Mouse (Mus musculus): ENCODE data around the gene Krt78. TPM values are rescaled to one million over a fixed set of nuclear protein-coding genes. Genes with fewer than 3 reads are reported as not detected.

Gene Krt78
- 0.01 TPM in 1 of 2 replicates, not detected in the other for polyA plus RNA-seq (2012; rRNA removed)

GRCm38 (mm10) chr15:101954187-101954586 is at the start of gene Krt78:
Gene Krt78, minus strand, starts transcription at chr15:101954287.

DNA sequence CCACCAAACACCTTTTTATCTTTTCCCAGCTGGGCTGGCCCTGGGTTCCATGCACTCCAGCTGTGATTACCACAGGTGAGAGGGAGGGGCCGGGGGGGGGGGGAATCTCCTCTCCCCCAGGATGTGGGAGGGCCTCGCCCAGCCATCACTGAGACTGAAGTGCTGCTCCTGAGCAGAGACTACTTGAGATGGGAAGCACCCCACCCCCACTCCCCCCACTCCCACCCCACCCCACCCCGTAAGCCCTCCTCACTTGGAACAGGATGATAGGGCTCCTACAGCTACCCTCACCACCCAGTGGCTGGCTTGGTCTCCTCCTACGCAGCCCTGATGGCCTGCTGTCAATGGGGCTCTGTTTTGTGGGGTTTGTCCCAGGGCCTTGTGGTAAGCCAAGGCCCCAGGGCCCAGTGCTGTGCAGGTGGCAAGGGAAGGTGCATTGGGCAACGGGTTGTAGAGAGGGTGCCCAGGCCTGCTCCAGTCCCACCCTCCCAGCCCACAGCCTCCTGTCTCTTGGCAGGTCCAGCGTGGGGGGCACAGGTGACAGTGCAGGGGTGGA is 13.7 kb downstream of the Krt78 start, which contains the start of gene Krt79:
Gene Krt79, minus strand, starts transcription at position 51 of the 556 bp plus-strand sequence.

DNA sequence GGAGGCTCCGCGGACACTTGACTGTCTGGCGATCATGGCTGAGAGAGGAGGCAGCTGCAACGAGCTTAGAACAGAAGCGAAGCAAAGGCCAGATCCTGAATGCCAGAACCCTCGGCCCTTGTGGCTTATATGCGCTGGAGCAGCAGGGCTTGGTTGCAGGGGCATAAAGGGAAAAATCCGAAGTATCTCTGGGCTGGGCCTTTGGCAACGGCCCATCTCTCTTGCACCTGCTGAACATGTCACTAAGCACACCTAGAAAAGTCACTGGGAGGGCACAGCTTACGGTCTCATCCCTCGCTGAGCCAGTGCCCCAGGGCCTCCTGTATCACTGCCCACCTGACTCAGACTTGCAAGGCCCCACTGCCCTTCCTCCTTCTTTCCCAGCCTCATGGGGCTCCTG is 29.5 kb downstream of the Krt78 start, which contains the start of gene Krt4:
Gene Krt4, minus strand, starts transcription at position 101 of the 400 bp plus-strand sequence.

Other genes with a start within 250 kb of the Krt78 start
- gene Krt5, start 241.4 kb downstream of the Krt78 start, polyA plus RNA-seq (2012; rRNA removed) = not detected in 2 replicates
- not detected in 2 replicates for gene Krt71, start 211.2 kb downstream of the Krt78 start, polyA plus RNA-seq (2012; rRNA removed)
- gene Krt72, start 167.8 kb downstream of the Krt78 start, polyA plus RNA-seq (2012; rRNA removed) = not detected in 2 replicates
- gene Krt73, start 151.9 kb downstream of the Krt78 start, polyA plus RNA-seq (2012; rRNA removed) = not detected in 2 replicates
- not detected in 2 replicates for gene Krt2, start 136.1 kb downstream of the Krt78 start, polyA plus RNA-seq (2012; rRNA removed)
- 0.02 TPM in 1 of 2 replicates, not detected in the other for gene Krt1, start 103.5 kb downstream of the Krt78 start, polyA plus RNA-seq (2012; rRNA removed)
- not detected in 2 replicates for gene Krt77, start 84.6 kb downstream of the Krt78 start, polyA plus RNA-seq (2012; rRNA removed)
- not detected in 2 replicates for gene Krt76, start 61.4 kb downstream of the Krt78 start, polyA plus RNA-seq (2012; rRNA removed)
- 0.10 and 0.16 TPM in 2 replicates for gene Krt4, start 29.6 kb downstream of the Krt78 start, polyA plus RNA-seq (2012; rRNA removed)
- gene Krt79, start 14.0 kb downstream of the Krt78 start, polyA plus RNA-seq (2012; rRNA removed) = 0.04 TPM in 1 of 2 replicates, not detected in the other
- 70.7 and 89.5 TPM in 2 replicates for gene Krt8, start 50.2 kb upstream of the Krt78 start, polyA plus RNA-seq (2012; rRNA removed)
- gene Krt18, start 73.9 kb upstream of the Krt78 start, polyA plus RNA-seq (2012; rRNA removed) = 69.9 and 86.6 TPM in 2 replicates
- gene Eif4b, start 119.5 kb upstream of the Krt78 start, polyA plus RNA-seq (2012; rRNA removed) = 57.2 and 64.5 TPM in 2 replicates
- gene Tns2, start 146.1 kb upstream of the Krt78 start, polyA plus RNA-seq (2012; rRNA removed) = 9.6 and 10.3 TPM in 2 replicates
- gene Spryd3, start 181.9 kb upstream of the Krt78 start, polyA plus RNA-seq (2012; rRNA removed) = 14.1 and 15.2 TPM in 2 replicates
- gene Igfbp6, start 190.1 kb upstream of the Krt78 start, polyA plus RNA-seq (2012; rRNA removed) = 2.3 and 2.6 TPM in 2 replicates
- gene Soat2, start 196.2 kb upstream of the Krt78 start, polyA plus RNA-seq (2012; rRNA removed) = 26.4 and 26.5 TPM in 2 replicates
- 17.1 and 18.6 TPM in 2 replicates for gene Zfp740, start 249.0 kb upstream of the Krt78 start, polyA plus RNA-seq (2012; rRNA removed)